Mouse (Mus musculus) neutrophil, adult 5-6 weeks (primary cell): ENCODE results near the gene Hist1h2ad. TPM values are rescaled to one million over a fixed set of nuclear protein-coding genes. Genes with fewer than 3 reads are reported as not detected.
"Not testable (repeated sequence)": the region's sequence is repeated elsewhere in the genome, so short reads cannot be mapped to it uniquely, and the experiment has no call there.

Experiments
- ATAC-seq: fragments of 151-379, 151-347 bp; 2 replicates; pipeline ENCODE4 v1.8.0; 2017; ENCODE audit warnings: mild to moderate bottlenecking, moderate TSS enrichment; ENCODE audit not compliant: insufficient number of reproducible peaks, poor library complexity, low FRiP score, severe bottlenecking; ENCODE audit errors: extremely low read depth
- total RNA-seq: library from RNA; stranded (forward); fragments of 200-1000 nt; gene quantifications from 2 replicates; pipeline ENCODE4 v1.2.3, GENCODE M21; 2017

The Hist1h2ad gene
- total RNA-seq, 1 experiment from 2014 or later, result 33.4 TPM

DNA sequence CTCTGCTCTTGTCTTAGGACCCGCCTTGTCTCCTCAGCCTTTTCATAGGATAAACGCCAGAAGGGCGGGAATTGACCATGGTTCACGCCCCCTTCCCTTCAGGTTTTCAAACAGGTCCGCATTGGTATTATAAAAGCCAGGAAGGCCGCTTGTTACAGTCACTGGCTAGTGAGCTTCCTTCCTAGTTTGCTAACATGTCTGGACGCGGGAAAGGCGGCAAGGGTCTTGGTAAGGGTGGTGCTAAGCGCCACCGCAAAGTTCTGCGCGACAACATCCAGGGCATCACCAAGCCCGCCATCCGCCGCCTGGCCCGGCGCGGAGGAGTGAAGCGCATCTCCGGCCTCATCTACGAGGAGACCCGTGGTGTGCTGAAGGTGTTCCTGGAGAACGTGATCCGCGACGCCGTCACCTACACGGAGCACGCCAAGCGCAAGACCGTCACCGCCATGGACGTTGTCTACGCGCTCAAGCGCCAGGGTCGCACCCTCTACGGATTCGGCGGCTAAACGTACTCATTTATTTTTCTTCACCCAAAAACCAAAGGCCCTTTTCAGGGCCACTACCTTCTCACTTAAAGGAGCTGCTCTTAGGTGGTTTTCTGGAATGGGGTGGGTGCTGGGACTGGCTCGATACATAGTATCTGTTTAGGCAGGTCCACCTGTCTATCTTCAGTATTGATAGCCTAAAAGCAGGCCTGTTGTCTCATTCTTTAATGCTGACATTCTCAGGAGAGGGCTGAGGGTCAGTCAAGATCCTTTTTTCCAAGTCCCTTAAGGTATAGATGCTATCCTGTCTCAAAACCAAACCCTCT lies 7.4 kb downstream of the Hist1h2ad start, which contains the start of gene Hist1h4d:
TSS of gene Hist1h4d (plus strand) at position 191 of the 811 bp plus-strand sequence.
- ATAC-seq, result peak; percentile 62

GRCm38 (mm10) chr13:23582219-23583056 lies 8.3 kb downstream of the Hist1h2ad start:
- no peak for ATAC-seq

DNA sequence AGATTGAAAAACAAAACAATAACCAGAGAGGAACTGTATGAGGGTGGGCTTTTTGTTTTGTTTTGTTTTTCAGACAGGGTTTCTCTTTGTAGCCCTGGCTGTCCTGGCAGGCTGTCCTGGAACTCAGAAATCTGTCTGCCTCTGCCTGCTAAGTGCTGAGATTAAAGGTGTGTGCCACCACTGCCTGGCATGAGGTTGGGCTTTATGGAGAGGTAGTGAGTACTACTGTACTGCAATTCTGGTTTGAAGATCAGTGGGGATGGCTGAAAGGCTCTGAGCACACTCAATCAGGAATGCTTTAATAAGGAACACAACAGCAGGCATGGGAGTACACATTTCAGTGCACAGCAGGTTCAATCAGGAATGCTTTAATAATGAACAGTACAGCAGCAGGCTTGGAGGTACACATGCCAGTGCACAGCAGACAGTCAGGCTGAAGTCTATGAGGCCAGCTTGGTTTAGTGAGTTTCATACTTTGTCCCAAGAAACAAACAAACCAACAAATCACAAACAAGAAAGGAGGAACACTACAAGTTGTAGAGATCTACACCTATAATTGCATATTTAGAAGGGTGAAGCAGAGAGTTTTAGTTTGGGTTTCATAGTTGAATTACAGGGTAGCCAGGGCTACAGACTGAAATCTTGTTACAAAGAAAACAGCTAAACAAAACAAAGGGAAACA lies 9.3 kb downstream of the Hist1h2ad start:
- no peak for ATAC-seq

DNA sequence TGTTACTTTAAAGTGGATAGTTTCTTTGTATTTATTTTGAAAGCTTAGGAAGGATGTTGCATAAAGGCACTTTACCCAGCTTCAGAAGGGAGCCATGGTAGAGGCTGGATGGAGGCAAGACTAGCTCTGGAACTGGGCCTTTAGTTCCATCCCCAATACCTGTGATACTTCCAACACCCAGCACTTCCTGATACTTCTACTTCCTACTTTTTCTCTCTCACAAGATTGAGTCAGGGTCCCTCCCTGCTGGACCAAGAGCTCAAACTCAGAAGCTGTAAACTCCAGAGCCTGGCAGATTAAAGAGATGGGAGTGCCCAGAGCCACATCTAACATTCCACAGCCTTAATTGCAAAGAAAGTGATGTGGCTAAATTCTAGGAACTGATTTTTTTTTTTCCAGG lies 10.2 kb downstream of the Hist1h2ad start:
- no peak for ATAC-seq

DNA sequence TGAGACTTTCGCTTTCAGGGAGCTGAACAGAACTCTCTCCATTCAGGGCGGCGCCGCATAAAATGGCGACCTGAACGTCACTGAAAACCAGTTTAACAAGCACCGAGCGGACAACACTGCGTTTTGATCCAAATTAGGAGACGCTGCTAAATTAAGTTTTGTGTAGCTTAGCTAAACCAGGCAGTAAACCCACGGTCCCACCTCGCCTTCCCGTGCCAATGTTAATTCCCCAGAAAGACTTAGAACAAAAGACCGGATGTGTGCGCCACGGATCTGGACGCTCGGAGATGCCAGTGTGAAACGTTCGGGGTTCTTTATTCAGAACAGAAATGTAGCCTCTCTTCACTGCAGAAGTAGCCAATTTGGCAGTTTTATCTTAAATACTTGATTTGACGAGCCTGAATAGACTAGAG lies 10.9 kb downstream of the Hist1h2ad start:
- ATAC-seq, result peak; percentile 42; the same call in 1 of the 2 replicates

DNA sequence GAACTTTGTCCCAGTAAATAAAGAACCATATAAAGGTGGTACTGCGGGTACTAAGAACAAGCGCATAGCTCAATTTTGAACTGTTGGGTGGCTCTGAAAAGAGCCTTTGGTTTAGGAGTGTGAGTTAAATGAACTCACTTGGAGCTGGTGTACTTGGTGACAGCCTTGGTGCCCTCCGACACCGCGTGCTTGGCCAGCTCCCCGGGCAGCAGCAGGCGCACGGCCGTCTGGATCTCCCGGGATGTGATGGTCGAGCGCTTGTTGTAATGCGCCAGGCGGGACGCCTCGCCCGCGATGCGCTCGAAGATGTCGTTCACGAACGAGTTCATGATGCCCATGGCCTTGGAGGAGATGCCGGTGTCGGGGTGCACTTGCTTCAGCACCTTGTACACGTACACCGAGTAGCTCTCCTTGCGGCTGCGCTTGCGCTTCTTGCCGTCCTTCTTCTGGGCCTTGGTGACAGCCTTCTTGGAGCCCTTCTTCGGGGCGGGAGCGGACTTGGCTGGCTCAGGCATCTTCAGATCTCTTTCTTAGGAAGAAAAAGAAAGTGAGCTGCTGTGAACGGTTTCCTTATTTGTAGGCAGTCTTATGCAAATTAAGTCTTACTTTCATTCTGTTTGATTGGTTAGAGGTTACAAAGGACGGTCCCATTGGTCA lies 11.4 kb downstream of the Hist1h2ad start:
- peak; percentile 86 for ATAC-seq

DNA sequence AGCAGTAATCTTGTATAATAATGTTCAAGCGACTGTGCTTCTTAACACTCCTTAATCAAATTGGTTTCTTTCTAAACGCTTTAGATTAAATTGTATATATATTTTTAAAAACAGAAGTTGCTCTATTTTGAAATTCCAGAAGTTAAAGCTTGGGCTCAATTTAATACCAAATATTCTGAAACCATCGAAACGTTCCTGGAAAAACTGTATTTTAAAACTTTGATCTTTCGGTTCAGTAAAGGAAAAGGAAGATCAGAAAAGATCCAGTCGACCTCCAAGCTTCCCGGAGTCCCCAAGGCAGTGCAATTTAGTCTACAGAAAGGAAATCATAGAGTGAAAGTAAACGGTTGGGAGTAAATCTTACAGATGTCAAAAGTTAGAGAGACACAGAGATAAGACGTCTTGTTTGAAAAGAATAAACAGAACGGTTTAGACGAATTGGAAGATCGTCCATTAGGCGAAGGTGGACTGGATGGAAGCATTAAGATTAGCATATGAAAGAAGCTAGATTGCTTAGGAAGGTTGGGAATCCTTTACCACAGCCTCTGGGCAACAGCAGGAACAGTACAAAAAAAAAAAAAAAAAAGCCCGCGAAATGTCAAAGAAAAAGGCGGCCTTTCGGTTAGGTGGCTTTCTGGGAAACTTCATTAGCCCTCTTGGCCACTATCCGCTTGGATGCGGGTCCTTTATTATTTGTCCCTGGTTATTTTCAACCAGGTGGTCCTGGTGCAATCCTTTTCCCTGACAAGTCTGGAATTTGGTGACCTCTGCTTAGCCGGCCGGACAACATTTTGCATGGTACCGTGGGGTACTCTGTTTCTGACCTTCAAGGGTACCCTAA lies 12.1 kb downstream of the Hist1h2ad start:
- no peak for ATAC-seq

GRCm38 (mm10) chr13:23586940-23587225 lies 12.7 kb downstream of the Hist1h2ad start:
- ATAC-seq, result no peak

DNA sequence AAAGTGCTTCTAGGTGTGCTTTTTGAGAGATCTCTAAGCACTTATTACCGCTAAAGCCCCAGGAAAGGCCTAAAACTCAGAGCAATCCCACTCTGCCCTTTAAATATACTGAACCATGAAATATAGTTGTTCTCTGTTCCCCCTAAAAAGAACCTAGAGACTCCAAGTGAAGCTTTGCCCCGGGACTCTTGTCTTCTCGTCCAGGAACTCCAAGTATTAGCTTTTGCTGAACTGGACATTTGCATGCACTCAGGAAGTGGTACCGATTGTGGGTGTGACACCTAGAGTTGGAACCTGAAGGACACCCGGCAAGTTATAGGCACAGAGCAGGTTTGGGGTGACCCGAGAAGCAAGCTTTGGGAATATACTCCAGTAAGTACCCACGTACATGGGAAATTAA lies 17.0 kb downstream of the Hist1h2ad start:
- no peak for ATAC-seq

DNA sequence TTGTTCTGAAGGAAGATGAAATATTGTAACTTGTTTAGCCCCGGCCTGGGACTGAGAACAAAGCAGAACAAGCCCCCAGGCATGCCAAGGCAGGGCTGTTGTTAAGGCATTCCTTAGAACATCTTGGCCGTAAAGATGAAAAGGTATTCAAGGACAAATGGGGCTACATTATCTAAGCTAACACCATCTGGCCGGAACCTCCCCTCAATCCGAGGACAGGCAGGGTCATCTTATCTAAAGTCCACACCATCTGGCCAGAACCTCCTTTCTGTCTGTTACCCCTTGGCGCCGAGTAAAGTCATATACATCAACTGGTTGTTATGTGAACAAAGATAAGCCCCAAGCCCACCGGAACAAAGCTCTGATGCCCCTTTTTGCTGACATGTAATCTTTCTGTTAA lies 17.7 kb downstream of the Hist1h2ad start:
- not testable (repeated sequence) for ATAC-seq

GRCm38 (mm10) chr13:23592614-23593013 lies 18.4 kb downstream of the Hist1h2ad start:
- ATAC-seq, result no peak

DNA sequence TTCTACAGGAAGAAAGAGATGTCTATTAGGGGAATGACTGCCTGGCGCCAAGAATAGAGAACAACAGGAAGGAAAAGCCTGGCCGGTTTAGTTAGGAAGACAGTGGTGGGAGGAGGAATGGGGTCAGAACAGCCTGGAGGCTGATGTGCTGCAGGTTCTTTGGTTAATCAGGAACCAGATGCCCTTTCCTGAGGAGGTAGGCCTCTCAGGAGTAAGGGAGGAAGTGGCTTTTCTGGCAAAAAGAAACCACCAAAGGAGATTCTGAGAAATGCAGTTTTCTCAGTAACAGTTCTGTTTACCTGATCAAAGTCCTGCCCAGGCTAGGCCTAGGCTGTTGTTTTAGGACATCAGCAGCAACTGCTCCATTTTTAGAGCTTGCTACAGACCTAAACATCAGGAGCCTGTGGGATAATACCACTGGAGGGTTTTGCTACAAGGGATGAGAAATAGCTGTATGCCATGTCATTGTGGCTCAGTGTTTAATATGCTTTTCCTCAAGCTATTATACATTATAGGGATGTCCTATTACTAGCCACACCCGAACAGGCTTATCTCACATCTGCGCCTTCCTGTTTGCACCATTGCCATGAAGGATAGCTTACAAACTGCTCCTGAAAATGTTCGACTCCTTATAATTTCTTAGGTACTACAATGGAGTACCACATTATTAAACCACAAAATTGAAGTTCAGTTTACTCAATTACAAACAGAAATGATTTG lies 19.0 kb downstream of the Hist1h2ad start:
- no peak for ATAC-seq

DNA sequence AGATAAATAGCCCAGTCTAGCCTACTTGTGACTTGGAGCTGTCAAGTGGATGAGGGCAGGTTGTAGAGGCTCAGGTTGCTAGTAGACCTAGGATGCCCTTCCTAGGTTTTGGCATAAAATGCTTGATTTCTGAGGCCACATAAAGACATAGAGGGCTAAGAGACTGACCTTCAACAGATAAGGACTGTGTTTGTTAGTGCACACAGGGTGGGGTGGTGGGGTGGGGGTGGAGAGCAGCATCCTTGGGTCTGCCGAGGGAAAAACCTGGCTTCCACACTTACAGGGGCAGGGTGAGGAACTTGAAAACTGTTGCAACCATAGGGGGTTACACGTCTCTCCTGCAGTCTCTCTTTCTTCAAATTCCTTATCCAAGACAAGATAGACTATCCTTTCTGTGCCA lies 21.0 kb downstream of the Hist1h2ad start:
- no peak for ATAC-seq

- ATAC-seq, result no peak
Measured at GRCm38 (mm10) chr13:23595622-23596372, 21.6 kb downstream of the Hist1h2ad start.

DNA sequence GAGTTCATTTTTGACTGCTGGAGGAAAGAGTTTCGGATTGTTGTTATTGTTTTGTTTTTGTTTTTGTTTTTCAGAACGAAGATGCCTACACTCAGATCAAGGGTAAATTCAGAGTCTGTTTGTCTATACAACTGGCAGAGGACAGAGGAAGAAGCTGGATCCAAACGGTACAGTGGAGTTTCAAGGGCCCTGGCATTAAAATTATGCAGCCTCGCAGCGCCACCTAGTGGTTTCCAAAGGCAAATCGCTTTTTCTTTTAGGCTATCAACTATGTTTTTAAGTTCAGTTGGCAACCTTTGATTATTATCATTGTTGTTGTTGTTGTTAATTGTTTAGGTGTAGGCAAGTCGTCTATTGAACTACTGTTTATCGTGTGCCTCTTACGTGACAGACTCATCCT lies 23.8 kb downstream of the Hist1h2ad start:
- ATAC-seq, result peak; percentile 76; the same call in 1 of the 2 replicates

GRCm38 (mm10) chr13:23603182-23603699 lies 29.1 kb downstream of the Hist1h2ad start:
- no peak for ATAC-seq

DNA sequence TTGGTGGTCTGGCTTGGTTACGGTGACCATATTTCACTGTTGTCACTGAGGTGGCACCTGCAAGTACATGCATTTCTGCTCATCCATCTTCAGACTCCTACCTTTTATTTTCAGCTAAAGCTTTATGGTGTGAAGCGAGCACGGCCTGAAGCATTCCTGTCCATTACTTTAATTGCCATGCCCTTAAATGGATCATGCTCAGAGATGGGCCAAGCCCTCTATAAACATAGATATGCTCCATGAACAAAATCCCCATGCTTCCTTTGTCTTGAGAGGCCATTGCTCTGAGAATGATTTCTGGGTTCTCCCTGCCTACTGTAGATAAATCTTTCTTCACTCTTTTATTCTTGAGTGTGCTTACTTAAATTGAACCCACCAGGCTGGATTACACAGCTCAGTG lies 30.3 kb downstream of the Hist1h2ad start:
- ATAC-seq, result no peak
